Mouse (Mus musculus) ovary, postnatal 36 days (tissue): ENCODE measurements around the gene Gm2696.

Source experiments
- DNase-seq: peaks from one replicate; pipeline ENCODE4 v3.0.0; 2022; ENCODE audit warnings: low spot score, mixed read lengths

Gm2696 gene

GRCm38 (mm10) chr10:77847538-77847937 is 33.1 kb downstream of the Gm2696 start:
- no peak for DNase-seq

- DNase-seq: no peak
These were observed 38.1 kb downstream of the Gm2696 start, which contains the start of gene Gm10318 for GRCm38 (mm10) chr10:77852559-77852958. Gene Gm10318 (plus strand): TSS chr10:77852859.

- no peak for DNase-seq
These were observed 47.2 kb downstream of the Gm2696 start, which contains the start of gene Gm3285 for GRCm38 (mm10) chr10:77861675-77862074. Gene Gm3285 (plus strand): TSS chr10:77861975.

GRCm38 (mm10) chr10:77864067-77864761 is 49.7 kb downstream of the Gm2696 start:
- peak; percentile 33 for DNase-seq

GRCm38 (mm10) chr10:77864762-77865143 is 50.3 kb downstream of the Gm2696 start:
- DNase-seq: no peak

GRCm38 (mm10) chr10:77867546-77867945 is 53.1 kb downstream of the Gm2696 start:
- no peak for DNase-seq

- DNase-seq: no peak
These were observed 55.2 kb downstream of the Gm2696 start for GRCm38 (mm10) chr10:77869651-77870050.

GRCm38 (mm10) chr10:77878985-77879384 is 64.5 kb downstream of the Gm2696 start:
- peak; percentile 30 for DNase-seq

- no peak for DNase-seq
These were observed 65.8 kb downstream of the Gm2696 start for GRCm38 (mm10) chr10:77880305-77880704.

- DNase-seq: no peak
These were observed 68.1 kb downstream of the Gm2696 start for GRCm38 (mm10) chr10:77882553-77882952.
